ENCODE assay signal across 14 mouse cellular contexts in genomic region chr4:62292461-62293180, GRCm38 (mm10). TPM values are rescaled to one million over a fixed set of nuclear protein-coding genes. Genes with fewer than 3 reads are reported as not detected.
DNase-seq lines count a peak whose midpoint lies in the region; ATAC-seq and TF ChIP-seq lines count a peak whose summit lies in the region.
"Had no signal": no experiment of that assay in that cellular context is flagged by ENCODE, and none has a peak within 500 bp of the region (broad histone marks: within the 10 kb centered on the region; RNA-seq: fewer than 3 reads in every experiment).

No protein-coding gene starts in this region.

- ATAC-seq in hindbrain, postnatal 0 days: peak; percentile 41; the same call in 1 of the 2 replicates
- ATAC-seq in intestine, embryonic 15.5 days: no peak
- ATAC-seq: activated CD4-positive, CD25-positive, alpha-beta regulatory T cell, adult 4 months; midbrain, embryonic 13.5 days had no signal

- DNase-seq in cerebellum, adult 11 months: peak; percentile 36
- DNase-seq in cerebellum, adult 8-10 months: no peak
- peak; percentile 32 to 44 for DNase-seq in layer of hippocampus, postnatal 10 days (ENCODE audit: low spot score in 2 of 2)
- DNase-seq in layer of hippocampus, adult 18-20 months (ENCODE audit: low spot score in 2 of 2): no peak
- peak; percentile 45 to 59 for DNase-seq in cerebellum, adult 2 months
- peak; percentile 44 for DNase-seq in hindbrain, postnatal 0 days (ENCODE audit: low spot score)
- no peak for DNase-seq in thymus, adult 2 months
- DNase-seq: kidney, adult 18-20 months; lung, postnatal 10 days had no signal

- no peak overlapping the region for H3K9ac ChIP-seq in hindbrain, postnatal 0 days (replicated peaks; ENCODE audit: low read length)
- no peak overlapping the region for H3K9ac ChIP-seq in intestine, embryonic 15.5 days
- H3K9ac ChIP-seq: midbrain, embryonic 13.5 days had no signal

- no peak overlapping the region for H3K4me3 ChIP-seq in cerebellum, adult 2 months (replicated peaks; ENCODE audit: insufficient read depth, low read depth, low read length)
- H3K4me3 ChIP-seq in hindbrain, postnatal 0 days (ENCODE audit: low read length): no peak overlapping the region
- no peak overlapping the region for H3K4me3 ChIP-seq in intestine, embryonic 15.5 days (replicated peaks)
- no peak overlapping the region for H3K4me3 ChIP-seq in thymus, adult 2 months (ENCODE audit: control insufficient read depth, insufficient read depth, low read length)
- H3K4me3 ChIP-seq: erythroblast, embryonic 14.5 days; midbrain, embryonic 13.5 days had no signal

- no peaks in the 10 kb centered on the region for H3K9me3 ChIP-seq in hindbrain, postnatal 0 days (ENCODE audit: low read length)
- no peaks in the 10 kb centered on the region for H3K9me3 ChIP-seq in intestine, embryonic 15.5 days
- H3K9me3 ChIP-seq: G1E; midbrain, embryonic 13.5 days had no signal

- no peak overlapping the region for H3K27ac ChIP-seq in cerebellum, adult 2 months (ENCODE audit: insufficient read depth, low read length)
- H3K27ac ChIP-seq in hindbrain, postnatal 0 days: no peak overlapping the region
- no peak overlapping the region for H3K27ac ChIP-seq in intestine, embryonic 15.5 days
- H3K27ac ChIP-seq in thymus, adult 2 months (ENCODE audit: control insufficient read depth, insufficient read depth, low read length): no peak overlapping the region
- H3K27ac ChIP-seq: midbrain, embryonic 13.5 days had no signal

- 32% methylated on average over 8 of the region's 8 CpGs for WGBS in cerebellum, adult 2 months
- 29% methylated on average over 8 of the region's 8 CpGs for WGBS in hindbrain, postnatal 0 days
- WGBS in intestine, embryonic 15.5 days: 69% methylated on average over 8 of the region's 8 CpGs
- 96% methylated on average over 8 of the region's 8 CpGs for whole genome bisulfite sequencing in thymus, adult 2 months

- no peak for TF ChIP-seq POLR2A in cerebellum, adult 2 months (IDR thresholded peaks at IDR 0.05; ENCODE audit: borderline replicate concordance, insufficient read depth, low read length)
- TF ChIP-seq POLR2A in thymus, adult 2 months (IDR thresholded peaks at IDR 0.05; ENCODE audit: control insufficient read depth, extremely low read depth, insufficient read depth, low read length, poor library complexity): no peak

- no peaks in the 10 kb centered on the region for H3K27me3 ChIP-seq in cerebellum, adult 2 months (ENCODE audit: control insufficient read depth, insufficient read depth, low read length)
- H3K27me3 ChIP-seq in hindbrain, postnatal 0 days (ENCODE audit: insufficient read depth, low read length): no peaks in the 10 kb centered on the region
- H3K27me3 ChIP-seq in intestine, embryonic 15.5 days (replicated peaks): no peaks in the 10 kb centered on the region
- no peaks in the 10 kb centered on the region for H3K27me3 ChIP-seq in thymus, adult 2 months (ENCODE audit: control insufficient read depth, insufficient read depth, low read length)
- H3K27me3 ChIP-seq: midbrain, embryonic 13.5 days had no signal

- H3K36me3 ChIP-seq in hindbrain, postnatal 0 days (ENCODE audit: insufficient read depth, low read length): peaks cover 27% of the 10 kb centered on the region
- peaks cover 12% of the 10 kb centered on the region for H3K36me3 ChIP-seq in intestine, embryonic 15.5 days
- 0 out of 2 replicates have a peak, but pooled peaks cover 5% of the 10 kb centered on the region for H3K36me3 ChIP-seq in thymus, adult 2 months (ENCODE audit: control insufficient read depth, insufficient read depth, low read length)

- TF ChIP-seq CTCF in cerebellum, adult 2 months (IDR thresholded peaks at IDR 0.05; ENCODE audit: borderline replicate concordance, insufficient read depth, low read depth, low read length): no peak
- TF ChIP-seq CTCF in hindbrain, postnatal 0 days (IDR thresholded peaks at IDR 0.05; ENCODE audit: low read depth): no peak
- no peak for TF ChIP-seq CTCF in thymus, adult 2 months (IDR thresholded peaks at IDR 0.05; ENCODE audit: borderline replicate concordance, control insufficient read depth, extremely low read depth, insufficient read depth, low read length, poor library complexity)

- H3K4me2 ChIP-seq in hindbrain, postnatal 0 days (ENCODE audit: low read depth, low read length): no peak overlapping the region
- H3K4me2 ChIP-seq in intestine, embryonic 15.5 days (replicated peaks): no peak overlapping the region
- H3K4me2 ChIP-seq: midbrain, embryonic 13.5 days had no signal

- peaks cover 10% of the 10 kb centered on the region; the same call in 1 of the 2 replicates for H3K4me1 ChIP-seq in cerebellum, adult 2 months (ENCODE audit: control insufficient read depth, insufficient read depth, low read length)
- peaks cover 9% of the 10 kb centered on the region for H3K4me1 ChIP-seq in hindbrain, postnatal 0 days (ENCODE audit: insufficient read depth, low read length)
- peaks cover 3% of the 10 kb centered on the region; the same call in 1 of the 2 replicates for H3K4me1 ChIP-seq in intestine, embryonic 15.5 days (replicated peaks)
- H3K4me1 ChIP-seq in thymus, adult 2 months (replicated peaks; ENCODE audit: control insufficient read depth, insufficient read depth, low read length): peaks cover 1% of the 10 kb centered on the region

RNA-seq across cellular contexts. Expression of gene Slc31a2, which starts 30.3 kb away (rescaled TPM):
- 10 to 100 TPM in 1 of 2 experiments, 1 to 10 TPM in 1; 9.5 to 11.3 TPM for total RNA-seq in layer of hippocampus, postnatal 10 days (2021)
- 1 to 10 TPM; 9.2 to 9.7 TPM for total RNA-seq in layer of hippocampus, adult 18-20 months (2021)
- 16.9 and 18.2 TPM in 2 replicates for polyA plus RNA-seq in cerebellum, adult 2 months (2012; rRNA removed)
- total RNA-seq in hindbrain, postnatal 0 days (2014; rRNA removed): 17.7 and 19.3 TPM in 2 replicates
- polyA plus RNA-seq in hindbrain, postnatal 0 days (2015; fragmentation: Nextera tagmentation; extraction: Ambion mirVana): 12.1 and 12.2 TPM in 2 replicates
- 17.0 and 19.9 TPM in 2 replicates for polyA plus RNA-seq in intestine, embryonic 15.5 days (2015; fragmentation: Nextera tagmentation; extraction: Ambion mirVana)
- polyA plus RNA-seq in thymus, adult 2 months (2012; rRNA removed): 19.0 and 21.6 TPM in 2 replicates
- polyA plus RNA-seq: erythroblast, embryonic 14.5 days had no signal

Comparison
In these comparisons a context has a peak if more than half of its experiments do, and no peak if none do; other contexts are left out.
1. DNase-seq: peak in cerebellum, adult 11 months (single experiment), layer of hippocampus, postnatal 10 days (2 of 2), cerebellum, adult 2 months (2 of 2) and hindbrain, postnatal 0 days (single experiment); none in cerebellum, adult 8-10 months (single experiment), layer of hippocampus, adult 18-20 months (0 of 2) and thymus, adult 2 months (single experiment).